Mouse (Mus musculus) heart, adult 18-20 months (tissue): ENCODE measurements around the gene Ung. TPM values are rescaled to one million over a fixed set of nuclear protein-coding genes. Genes with fewer than 3 reads are reported as not detected.

Experiments
- DNase-seq, 2 experiments: peaks; one replicate each; pipeline ENCODE4 v3.0.0; 2021 to 2022; ENCODE audit warnings: mixed read lengths in 1 of 2
- long read RNA-seq, 2 experiments: library from polyadenylated mRNA; stranded (forward); transcript quantifications; one replicate each; pipeline ENCODE4 v2.0.0; 2021
- total RNA-seq, 2 experiments: library from RNA; stranded (reverse); gene quantifications; 2 replicates each; pipeline ENCODE4 v1.2.3; 2021

Ung gene
- 10 to 100 TPM; 24.8 to 26.0 TPM for total RNA-seq
- long read RNA-seq, experiment 1, transcript Ung-202 (6 exons, 2,136 nt) = major isoform, 8 of 10 reads
- long read RNA-seq, experiment 1, partial matches to known transcripts = 0 of 10 reads
- long read RNA-seq, experiment 1, other reads (novel, unspliced or antisense) = 2 of 10 reads
- long read RNA-seq, experiment 2, transcript Ung-202 (6 exons, 2,136 nt) = major isoform, 5 of 7 reads
- long read RNA-seq, experiment 2, partial matches to known transcripts = 1 of 7 reads
- long read RNA-seq, experiment 2, other reads (novel, unspliced or antisense) = 1 of 7 reads

GRCm38 (mm10) chr5:114130211-114130605 is at the start of gene Ung:
Gene Ung (plus strand): TSS chr5:114130386.
- no peak for DNase-seq

DNA sequence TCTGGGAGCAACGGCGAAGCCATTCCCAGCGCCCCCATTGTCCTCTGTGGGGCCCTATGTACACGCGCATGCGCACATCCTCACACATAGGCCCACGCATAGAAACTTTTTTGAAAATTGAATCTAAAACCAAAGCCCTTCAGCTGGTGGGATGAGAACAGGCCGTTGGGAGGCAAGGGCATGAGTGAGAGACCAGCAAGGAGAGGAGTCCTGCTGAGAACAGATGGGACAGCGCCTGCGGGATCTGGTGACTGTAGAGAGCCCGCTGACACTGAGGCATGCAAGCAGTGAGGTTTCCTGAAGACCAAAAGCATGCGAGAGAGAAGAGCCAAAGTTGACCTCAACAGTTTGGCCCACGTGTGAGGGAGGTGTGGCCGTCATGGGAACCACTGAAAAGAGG is 44.7 kb upstream of the Ung start:
- DNase-seq = no peak

GRCm38 (mm10) chr5:114087875-114088480 is 42.2 kb upstream of the Ung start:
- DNase-seq = no peak

- DNase-seq = no peak
Observed at GRCm38 (mm10) chr5:114090421-114091013, 39.7 kb upstream of the Ung start.

DNA sequence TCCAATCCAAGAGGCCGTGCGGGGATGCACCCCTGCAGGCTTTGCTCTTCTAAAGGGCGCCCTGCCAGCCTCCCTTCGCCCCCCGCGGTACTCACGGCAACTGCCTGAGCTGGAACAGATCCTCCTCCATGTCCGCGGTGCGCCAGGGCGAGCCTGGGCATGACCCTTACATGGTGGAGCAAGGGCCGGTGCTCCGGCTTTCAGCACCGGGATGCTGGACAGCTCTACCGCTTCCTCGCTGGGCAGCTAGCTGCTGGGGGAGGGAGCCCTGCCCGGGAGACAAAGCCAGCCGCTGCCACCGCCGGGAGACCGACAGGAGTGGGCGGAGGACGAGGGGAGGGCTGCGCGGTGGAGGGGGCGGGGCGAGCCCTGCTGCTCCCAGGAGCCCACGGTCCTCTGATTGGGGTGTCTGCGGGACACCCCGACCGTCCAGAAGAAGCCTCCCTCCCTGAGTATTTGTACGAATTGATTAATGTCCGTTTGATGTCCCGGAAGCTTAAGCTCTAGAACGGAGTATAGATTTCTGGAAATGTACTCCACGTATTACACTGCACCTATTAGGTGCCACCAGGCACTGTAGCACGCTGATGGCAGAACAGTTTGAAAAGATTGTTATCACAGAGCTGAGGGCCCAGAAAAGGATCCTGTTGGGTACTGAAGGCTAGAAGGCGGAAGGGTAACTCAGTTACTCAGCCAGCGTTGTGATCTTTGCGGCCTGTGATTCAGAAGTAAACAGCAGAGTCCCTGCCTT is 39.0 kb upstream of the Ung start, which contains the start of gene Svop:
Gene Svop (minus strand): TSS at position 514 of the 751 bp plus-strand sequence.
- DNase-seq = peak; percentile 51 to 68

- peak; percentile 92 to 94 for DNase-seq
Observed at GRCm38 (mm10) chr5:114099709-114100389, 30.3 kb upstream of the Ung start.

GRCm38 (mm10) chr5:114100390-114101099 is 29.6 kb upstream of the Ung start:
- no peak for DNase-seq

DNA sequence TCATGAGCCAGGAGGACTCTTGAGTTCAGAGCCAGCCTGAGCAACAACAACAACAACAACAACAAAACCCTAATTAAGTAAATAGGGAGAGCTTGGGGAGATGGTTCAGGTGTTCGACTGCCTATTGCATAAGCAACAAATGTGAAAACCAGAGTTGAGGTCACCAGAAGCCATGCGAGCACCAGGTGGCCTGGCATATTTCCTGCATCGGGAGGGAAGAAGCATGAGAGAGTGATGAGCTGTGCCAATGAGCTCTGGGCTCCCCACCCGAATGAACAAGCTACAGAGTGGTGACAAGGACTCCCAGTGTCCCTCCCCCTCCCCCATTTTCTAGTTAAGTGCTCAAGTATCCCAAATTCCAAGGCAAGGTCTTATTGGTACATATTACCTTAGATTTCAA is 28.3 kb upstream of the Ung start:
- no peak for DNase-seq

DNA sequence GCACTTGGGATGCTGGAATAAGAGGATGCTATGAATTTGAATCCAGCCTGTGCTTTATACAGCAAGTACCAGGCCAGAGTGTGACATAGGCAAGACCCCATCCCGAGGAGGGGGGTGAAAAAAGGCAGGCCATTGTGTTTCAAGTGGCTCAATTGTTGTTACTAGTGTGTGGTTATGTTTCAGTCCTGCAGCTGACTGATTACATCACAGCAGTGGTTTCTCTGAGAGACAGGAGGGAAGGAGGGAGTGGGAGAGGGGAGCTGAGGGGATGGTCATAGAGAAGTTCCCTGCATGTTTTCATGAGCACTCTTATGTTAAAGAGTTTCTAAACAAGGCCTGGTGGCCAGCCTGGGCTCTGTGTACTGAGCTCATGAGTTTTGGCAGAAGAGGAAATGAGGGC is 27.4 kb upstream of the Ung start:
- no peak for DNase-seq

DNA sequence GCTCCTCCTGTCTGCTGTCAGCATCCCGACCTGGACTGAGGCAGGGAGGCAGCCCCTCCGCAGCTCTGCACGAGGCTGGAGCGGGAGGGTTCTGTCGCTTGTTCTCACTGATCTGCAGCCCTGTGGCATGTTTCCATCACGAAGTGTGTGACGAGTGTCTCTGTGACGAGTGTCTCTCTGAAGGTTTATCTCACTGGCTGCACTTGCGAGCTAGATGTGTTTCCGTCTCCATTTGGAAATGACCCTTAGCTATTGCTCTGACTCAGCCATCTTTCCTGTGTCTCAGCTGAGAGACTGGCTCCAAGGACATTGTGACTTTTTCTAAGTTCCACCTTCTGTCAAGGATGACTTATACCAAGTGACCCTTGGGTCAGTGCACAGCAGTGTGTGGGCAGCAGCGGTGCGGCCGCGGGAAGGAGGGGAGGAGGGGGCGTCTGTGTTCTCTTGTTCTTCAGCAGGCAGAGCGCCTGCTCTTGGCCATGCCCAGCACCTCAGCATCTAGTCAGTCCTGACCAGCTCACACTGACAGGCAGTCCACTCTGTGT is 23.7 kb upstream of the Ung start:
- no peak for DNase-seq

GRCm38 (mm10) chr5:114113334-114113733 is 16.9 kb upstream of the Ung start:
- DNase-seq = no peak

- DNase-seq = no peak
Observed at GRCm38 (mm10) chr5:114115030-114115429, 15.2 kb upstream of the Ung start.

DNA sequence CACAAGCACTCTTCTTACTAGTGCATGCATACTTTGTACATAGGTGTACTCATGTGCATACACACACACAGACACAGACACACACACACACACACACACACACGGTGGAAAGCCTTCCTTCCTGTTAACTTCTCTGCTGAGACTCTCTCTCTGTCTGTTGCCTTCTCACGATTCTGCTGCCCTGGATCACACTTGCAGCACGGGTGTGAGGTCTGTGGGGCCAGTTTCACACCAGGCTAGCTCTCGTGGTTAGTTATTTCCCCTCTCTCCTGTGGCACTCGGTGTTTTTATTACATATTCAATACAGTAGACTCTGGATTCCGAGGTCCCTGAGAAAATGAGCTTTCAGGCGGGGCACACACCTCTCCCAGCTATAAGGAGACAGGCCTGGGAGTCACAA is 13.6 kb upstream of the Ung start:
- no peak for DNase-seq

GRCm38 (mm10) chr5:114119806-114120205 is 10.4 kb upstream of the Ung start:
- DNase-seq = no peak

GRCm38 (mm10) chr5:114126008-114126407 is 4.2 kb upstream of the Ung start:
- no peak for DNase-seq

DNA sequence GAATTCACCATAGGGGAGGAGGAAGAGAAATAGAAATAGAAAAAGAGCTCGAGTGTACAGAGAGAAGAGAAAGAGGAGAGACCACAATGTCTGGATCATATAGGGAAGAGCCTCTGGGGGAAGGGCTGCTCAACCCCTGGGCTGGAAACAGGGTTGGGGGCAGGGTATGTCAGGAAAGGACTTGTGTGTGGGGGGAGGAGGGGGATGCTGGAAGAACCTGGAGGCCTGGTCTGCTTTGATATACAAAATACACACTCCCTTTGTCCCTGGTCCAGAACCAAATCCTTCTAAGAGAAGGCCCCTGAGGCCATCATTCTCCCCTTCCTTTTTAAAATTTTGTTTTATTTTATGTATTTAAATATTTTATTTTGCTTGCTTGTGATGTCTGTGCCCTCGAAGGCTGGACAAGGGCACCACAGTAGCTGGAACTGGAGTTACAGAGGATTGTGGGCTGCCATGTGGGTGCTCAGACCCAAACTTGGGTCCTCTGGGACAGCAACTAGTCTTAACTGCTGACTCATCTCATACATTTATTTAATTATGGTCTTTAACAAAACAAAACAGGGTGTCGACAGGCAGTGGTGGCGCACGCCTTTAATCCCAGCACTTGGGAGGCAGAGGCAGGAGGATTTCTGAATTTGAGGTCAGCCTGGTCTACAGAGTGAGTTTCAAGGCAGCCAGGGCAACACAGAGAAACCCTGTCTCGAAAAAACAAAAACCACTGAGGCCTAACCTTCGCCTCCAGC is 3.5 kb upstream of the Ung start:
- DNase-seq = no peak

DNA sequence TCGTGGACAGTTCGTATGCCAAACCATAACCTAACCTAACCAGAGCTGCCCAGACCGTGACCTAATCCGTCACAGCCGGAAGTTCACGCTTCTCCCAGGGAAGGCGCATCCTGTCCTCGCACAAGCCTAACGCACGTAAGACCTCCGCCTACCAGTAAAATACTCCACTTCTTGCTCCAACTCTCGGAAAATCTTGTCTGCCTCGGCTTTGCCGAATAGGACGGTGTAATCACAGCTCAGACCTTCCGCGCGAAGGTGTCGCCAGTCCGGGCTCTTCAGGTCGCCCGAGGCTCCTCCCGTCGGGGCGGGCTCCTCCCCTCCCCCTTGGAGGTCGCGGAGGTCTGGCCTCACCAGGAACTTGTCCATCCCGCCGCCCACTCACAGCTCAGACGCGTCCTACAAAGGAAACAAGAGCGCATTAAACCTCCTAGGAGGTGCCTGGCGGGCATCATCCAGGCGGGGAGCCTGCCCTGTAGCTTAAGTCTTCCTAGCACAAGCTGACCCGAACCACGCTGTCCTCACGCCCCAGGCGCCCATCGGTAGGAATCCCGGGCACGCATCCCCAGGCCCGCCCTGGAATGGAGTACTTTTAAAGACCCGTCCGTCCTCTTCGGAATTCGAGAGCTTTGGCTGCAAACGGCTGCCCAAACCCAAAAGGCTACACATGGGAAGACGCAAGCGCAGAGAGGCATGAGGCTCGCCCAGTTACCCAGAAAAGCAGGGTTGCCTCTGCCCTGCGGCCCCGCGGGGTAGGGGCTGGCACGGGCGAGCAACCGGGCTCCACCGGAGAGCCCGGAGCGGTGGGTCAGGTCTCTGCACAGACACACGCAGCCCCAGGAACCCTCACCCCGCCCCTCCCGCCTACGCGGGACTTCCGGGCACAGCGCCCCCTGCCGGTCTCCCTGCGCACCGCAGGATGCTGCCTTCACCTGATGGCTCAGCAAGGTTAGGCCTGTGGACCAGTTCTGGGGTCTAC is 2.5 kb upstream of the Ung start, which contains the start of gene Alkbh2:
Gene Alkbh2 (minus strand): TSS at position 845 of the 976 bp plus-strand sequence.
- peak; percentile 81 to 90 for DNase-seq

- no peak for DNase-seq
Observed at GRCm38 (mm10) chr5:114129550-114130210, 506 bp upstream of the Ung start.
